Mouse (Mus musculus) forebrain, embryonic 12.5 days (tissue): Measurements from ENCODE around the gene Cgnl1. TPM values are rescaled to one million over a fixed set of nuclear protein-coding genes. Genes with fewer than 3 reads are reported as not detected.

Experiments used
- ATAC-seq: fragments of 200-750 bp; cut with Nextera tagmentation; 2 replicates; pipeline ENCODE4 v1.8.0; 2017; ENCODE audit warnings: moderate TSS enrichment; ENCODE audit not compliant: low FRiP score
- H3K27ac ChIP-seq: fragments of 300-500 bp; sonication (generic); 2 replicates; pipeline ENCODE4 v1.5.1; 2016; ENCODE audit warnings: mild to moderate bottlenecking
- H3K27me3 ChIP-seq: fragments of 300-500 bp; sonication (generic); 2 replicates; pipeline ENCODE4 v1.6.1; 2016; ENCODE audit warnings: mild to moderate bottlenecking
- H3K36me3 ChIP-seq: fragments of 300-500 bp; sonication (generic); replicated peaks from 2 replicates; pipeline ENCODE4 v1.6.1; 2016; ENCODE audit warnings: mild to moderate bottlenecking
- H3K4me1 ChIP-seq: fragments of 300-500 bp; sonication (generic); 2 replicates; pipeline ENCODE4 v1.6.1; 2016
- H3K4me2 ChIP-seq: fragments of 300-500 bp; sonication (generic); 2 replicates; pipeline ENCODE4 v1.6.1; 2016; ENCODE audit warnings: mild to moderate bottlenecking, moderate library complexity
- H3K4me3 ChIP-seq: fragments of 300-500 bp; sonication (generic); replicated peaks from 2 replicates; pipeline ENCODE4 v1.5.1; 2016; ENCODE audit warnings: mild to moderate bottlenecking
- H3K9ac ChIP-seq: fragments of 300-500 bp; sonication (generic); 2 replicates; pipeline ENCODE4 v1.6.1; 2016; ENCODE audit warnings: mild to moderate bottlenecking
- H3K9me3 ChIP-seq: fragments of 300-500 bp; sonication (generic); 2 replicates; pipeline ENCODE4 v1.6.1; 2016
- WGBS: fragments of 180-500 bp; shearing (Covaris S2); methylation state at CpG from one replicate; pipeline ENCODE4 v1.1.7; 2016; 5-methylcytosine and 5-hydroxymethylcytosine counted together
- polyA plus RNA-seq: library from polyadenylated mRNA; unstranded; fragments of >200 nt; fragmentation: Nextera tagmentation; extraction: Ambion mirVana; gene quantifications from 2 replicates; pipeline ENCODE4 v1.2.1, GENCODE M21; 2016

Cgnl1 gene
- polyA plus RNA-seq, 1 experiment from 2014 or later = 5.2 TPM

GRCm38 (mm10) chr9:71578896-71579564 is 192.4 kb downstream of the Cgnl1 start:
- 68% methylated on average over 7 of the region's 7 CpGs for WGBS
- H3K36me3 ChIP-seq = no peaks in the 10 kb centered on the region
- H3K4me3 ChIP-seq = no peak overlapping the region
- no peaks in the 10 kb centered on the region for H3K4me1 ChIP-seq
- H3K9me3 ChIP-seq = no peaks in the 10 kb centered on the region
- H3K4me2 ChIP-seq = no peak overlapping the region
- no peak overlapping the region for H3K27ac ChIP-seq
- ATAC-seq = no peak
- H3K27me3 ChIP-seq = no peaks in the 10 kb centered on the region
- no peak overlapping the region for H3K9ac ChIP-seq

Other genes with a start within 250 kb of the Cgnl1 start
- gene Myzap, start 179.2 kb downstream of the Cgnl1 start, polyA plus RNA-seq = 3.1 and 3.5 TPM in 2 replicates